Mouse (Mus musculus): ENCODE measurements around the gene Dmbx1.

DNA sequence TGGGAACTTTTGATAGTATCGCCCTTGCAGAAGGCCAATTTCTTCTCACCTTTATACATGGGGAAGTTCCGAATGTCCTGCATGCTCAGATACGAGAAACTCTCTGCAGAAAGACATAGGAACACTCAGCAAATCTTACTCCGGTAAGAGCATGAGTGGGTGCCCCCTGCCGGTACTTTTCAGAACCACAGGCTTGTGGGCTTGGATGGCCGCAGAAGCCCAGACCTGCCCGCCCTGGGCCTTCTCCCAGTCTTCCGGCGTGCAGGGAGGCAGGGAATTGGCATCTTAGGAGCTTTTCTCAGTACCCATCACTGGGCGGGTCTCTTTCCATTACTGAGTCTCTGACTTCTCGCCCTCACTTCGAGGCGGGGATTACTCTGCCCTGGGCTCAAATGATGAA lies 44.4 kb upstream of the Dmbx1 start:
- TF ChIP-seq POLR2A (IDR thresholded peaks at IDR 0.05; ENCODE audit: control insufficient read depth in 1 of 2, insufficient read depth in 1 of 2, low read depth in 1 of 2, low read length in 2 of 2, poor library complexity in 1 of 2) (no peak), E2F4 (IDR thresholded peaks at IDR 0.05; ENCODE audit: borderline replicate concordance, low read depth, low read length) (no peak), CHD2 (IDR thresholded peaks at IDR 0.05; ENCODE audit: low read length) (no peak), KAT2A (conservative IDR thresholded peaks at IDR 0.05; ENCODE audit: low read depth, low read length) (no peak), ELF1 (IDR thresholded peaks at IDR 0.05; ENCODE audit: low read depth, low read length) (0 out of 2 replicates have a peak, but pooled peaks have one; percentile 10), NRF1 (IDR thresholded peaks at IDR 0.05; ENCODE audit: insufficient read depth, low read depth, low read length, poor library complexity, severe bottlenecking) (no peak), CTCF (IDR thresholded peaks at IDR 0.05 in 2 of 3, conservative IDR thresholded peaks at IDR 0.05 in 1 of 3; ENCODE audit: control insufficient read depth in 1 of 3, insufficient read depth in 1 of 3, low read depth in 2 of 3, low read length in 3 of 3, poor library complexity in 1 of 3, severe bottlenecking in 1 of 3) (peak; percentile 60 to 77 (median 69))
